Mouse (Mus musculus) adrenal gland, adult 2 months (tissue): Measurements from ENCODE around the gene Itgb1bp2. TPM values are rescaled to one million over a fixed set of nuclear protein-coding genes. Genes with fewer than 3 reads are reported as not detected.

Source experiments
- DNase-seq: peaks from one replicate; pipeline ENCODE4 v3.0.0; 2021
- long read RNA-seq: library from polyadenylated mRNA; stranded (forward); transcript quantifications from one replicate; pipeline ENCODE4 v2.0.0, GENCODE M21; 2021
- polyA plus RNA-seq: library from polyadenylated mRNA; depleted of rRNA; stranded (reverse); fragments of >200 nt; gene quantifications from 2 replicates; pipeline ENCODE4 v1.2.3, GENCODE M21; 2012; rRNA removed
- total RNA-seq, 2 experiments: library from RNA; stranded (reverse); gene quantifications; 2 replicates each; pipeline ENCODE4 v1.2.3; 2021

The Itgb1bp2 gene
- under 1 TPM; 0.43 to 0.73 TPM for total RNA-seq
- polyA plus RNA-seq, result 0.10 TPM in 1 of 2 replicates, not detected in the other
- long read RNA-seq, result 0 reads

DNA sequence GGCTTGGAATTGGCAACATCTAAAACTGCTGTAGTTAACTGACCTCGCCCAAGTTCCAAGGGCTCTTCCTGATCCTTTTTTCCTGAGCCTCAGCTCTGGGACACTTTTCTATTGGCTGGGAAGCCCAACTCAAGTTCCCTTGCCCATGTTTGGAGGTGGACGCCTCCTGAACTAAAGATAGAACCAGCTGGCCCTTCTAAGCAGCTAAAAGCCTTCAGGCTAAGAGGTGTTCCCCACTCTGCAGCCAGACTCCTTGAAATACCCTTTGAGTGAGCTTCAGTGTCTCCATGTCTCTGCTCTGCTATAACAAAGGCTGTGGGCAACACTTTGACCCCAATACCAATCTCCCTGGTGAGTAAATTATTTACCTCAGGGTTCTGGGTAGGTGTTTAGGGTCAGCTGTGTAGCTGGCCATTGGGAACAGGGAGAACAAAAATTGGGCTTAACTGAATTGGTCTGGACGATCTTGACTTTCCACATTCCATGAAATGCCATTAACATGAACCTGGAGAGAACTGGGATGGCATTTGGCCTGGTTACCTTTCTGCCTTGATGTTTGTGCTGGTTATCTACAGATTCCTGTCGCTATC lies at the start of gene Itgb1bp2:
Gene Itgb1bp2, plus strand, starts transcription at position 203 of the 590 bp plus-strand sequence.
- no peak for DNase-seq

DNA sequence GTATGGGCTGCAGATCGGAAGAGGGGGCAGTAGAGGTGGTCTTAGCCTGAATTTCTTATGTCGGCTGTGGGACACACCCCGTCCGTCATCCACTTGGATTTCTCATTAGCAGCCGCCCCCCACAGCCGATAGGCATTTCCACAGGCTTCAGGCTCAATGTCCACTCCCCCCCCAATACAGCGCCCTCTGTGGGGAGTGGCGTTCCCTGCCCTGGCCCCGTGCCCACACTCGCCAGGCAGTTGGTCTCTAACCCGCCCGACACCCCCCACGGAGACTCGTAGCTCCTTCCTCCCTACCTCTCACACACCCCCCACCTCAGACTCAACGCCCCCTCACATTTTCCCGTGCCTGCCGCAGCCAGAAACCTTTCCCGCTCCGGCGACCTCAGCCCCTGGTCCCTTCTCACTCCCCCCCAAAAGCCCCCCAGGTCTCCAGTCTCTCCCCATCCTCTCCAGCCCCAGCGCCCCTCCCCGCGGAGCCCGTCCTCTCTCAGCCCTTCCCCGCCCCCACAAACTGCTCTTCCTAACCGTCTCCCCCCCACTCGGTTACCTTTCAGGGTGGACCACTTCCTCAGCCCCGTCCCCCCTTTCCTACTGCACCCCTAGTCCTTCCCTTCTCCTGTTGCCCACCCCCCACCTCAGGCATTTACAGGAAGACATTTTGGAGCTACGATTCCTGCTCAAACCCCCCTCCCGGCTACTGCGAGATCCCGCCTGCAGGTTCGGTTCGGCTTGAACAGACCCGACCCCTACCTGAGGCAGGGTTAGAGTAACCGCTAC lies 29.8 kb upstream of the Itgb1bp2 start:
- peak; percentile 50 for DNase-seq

DNA sequence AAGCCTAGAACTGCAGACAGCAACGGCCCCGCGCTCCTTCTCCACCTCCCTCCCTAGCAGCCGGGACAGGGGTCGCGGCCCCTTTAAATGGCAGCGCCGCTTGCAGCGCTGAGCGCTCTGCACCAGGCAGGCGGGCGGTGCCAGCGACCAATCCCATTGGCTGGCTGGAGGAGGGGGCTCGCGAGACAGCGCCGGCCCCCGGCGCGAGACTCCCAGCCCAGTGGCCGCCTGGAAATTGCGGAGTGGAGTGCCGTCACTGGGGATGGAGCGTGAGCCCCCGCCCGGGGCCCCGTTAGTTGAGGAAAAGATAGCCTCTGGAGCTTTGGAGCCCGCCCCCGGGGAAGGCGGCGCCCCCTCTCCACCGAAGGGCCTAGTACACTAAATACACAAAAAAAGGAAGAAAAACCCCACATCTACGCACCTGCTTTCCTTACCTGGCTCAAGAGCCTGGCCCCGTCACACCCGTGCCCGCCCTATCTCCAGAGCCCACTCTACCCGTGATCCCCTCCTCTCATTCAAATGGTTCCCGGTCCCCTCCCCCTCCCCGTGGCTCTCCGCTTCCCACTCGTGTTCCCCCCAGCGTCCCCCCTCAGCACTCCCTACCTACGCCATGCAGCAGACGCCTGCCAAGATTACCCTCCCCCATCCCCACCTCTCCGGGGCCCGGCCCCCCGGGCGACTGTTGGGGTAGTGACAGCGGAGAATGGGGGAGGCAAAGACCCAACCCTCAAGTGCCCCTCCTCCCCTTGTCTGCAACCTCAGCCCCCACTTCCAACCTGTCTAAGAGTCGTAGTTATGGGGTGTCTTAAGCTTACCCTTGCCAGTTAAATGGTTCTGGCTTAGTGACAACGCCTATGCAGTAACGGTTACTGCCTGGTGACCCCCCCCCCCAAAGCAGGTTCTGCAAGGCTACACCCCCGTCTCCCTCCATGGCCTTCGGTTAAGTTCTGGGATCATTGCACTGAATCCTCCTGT lies 28.9 kb upstream of the Itgb1bp2 start:
- peak; percentile 91 for DNase-seq

DNA sequence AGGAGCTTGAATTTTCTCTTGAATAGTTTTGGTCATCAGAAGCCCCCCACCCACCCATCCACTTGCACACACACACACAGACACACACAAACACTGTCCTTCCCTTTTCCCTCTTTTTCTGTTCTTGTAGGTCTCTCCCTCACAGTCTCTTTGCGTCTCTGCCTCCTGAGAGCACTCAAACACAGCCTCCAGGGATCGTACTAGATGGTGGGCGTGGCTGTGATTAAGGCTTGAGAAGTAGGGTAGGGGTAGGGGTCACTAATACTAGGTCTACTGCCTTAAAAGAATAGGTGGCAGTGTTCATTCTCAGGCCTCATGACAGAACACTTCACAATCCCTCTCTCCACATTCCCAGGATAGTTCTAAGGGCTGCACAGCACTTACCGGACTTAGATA lies 28.2 kb upstream of the Itgb1bp2 start, which contains the start of gene Zmym3:
Gene Zmym3, minus strand, starts transcription at position 150 of the 396 bp plus-strand sequence.
- DNase-seq, result peak; percentile 32

DNA sequence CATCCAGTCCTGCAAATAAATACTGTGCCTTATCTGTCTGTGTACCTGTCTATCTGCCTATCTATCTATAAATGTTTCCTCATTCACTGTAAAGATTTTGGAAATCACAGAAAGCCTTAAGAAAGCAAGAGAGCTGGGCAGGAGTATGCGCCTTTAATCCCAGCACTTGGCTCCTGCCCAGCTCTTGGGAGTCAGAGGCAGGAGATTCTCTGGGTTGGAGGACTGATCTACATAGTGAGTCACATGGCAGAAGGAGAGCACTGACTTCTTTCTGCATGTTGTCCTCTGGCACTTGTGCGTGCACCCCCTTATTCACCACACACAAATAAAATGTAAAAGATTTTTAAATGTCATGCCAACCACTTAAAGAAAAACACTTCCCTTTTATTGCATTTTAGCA lies 25.4 kb upstream of the Itgb1bp2 start:
- DNase-seq, result peak; percentile 46

DNA sequence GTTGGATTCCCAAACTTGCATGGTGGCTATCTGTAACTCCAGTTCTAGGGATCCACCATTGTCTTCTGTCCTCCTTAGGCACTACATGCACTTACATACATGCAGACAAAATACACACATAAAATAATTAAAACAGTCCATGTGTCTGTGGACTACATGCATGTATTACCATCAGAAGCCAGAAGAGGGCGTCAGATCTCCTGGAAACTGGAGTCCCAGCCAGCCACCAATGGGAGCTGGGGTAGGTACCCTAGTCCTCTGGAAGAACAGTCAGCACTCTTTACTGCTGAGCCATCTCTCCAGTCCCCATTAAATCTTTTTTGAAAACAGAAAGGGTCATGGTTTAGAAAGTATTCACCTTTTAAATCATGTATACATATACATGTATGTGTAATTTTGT lies 21.1 kb upstream of the Itgb1bp2 start:
- DNase-seq, result no peak

DNA sequence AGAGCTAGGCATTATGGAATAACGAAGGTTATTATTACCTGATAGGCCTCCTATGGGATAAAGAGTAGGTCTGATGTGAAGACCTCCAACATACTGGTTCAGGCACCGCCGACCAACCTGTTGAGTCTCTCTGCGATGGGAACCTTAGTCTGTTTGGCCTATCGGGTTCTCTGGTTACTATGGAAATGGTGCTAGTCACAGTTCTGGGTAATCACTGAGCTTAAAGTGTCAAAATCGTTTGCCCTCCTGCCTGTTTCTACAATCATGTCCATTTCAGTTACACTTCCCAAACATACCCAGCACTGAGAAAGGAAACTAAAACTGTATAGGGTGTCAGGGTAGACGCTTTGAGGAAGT lies 20.1 kb upstream of the Itgb1bp2 start:
- DNase-seq, result peak; percentile 21

DNA sequence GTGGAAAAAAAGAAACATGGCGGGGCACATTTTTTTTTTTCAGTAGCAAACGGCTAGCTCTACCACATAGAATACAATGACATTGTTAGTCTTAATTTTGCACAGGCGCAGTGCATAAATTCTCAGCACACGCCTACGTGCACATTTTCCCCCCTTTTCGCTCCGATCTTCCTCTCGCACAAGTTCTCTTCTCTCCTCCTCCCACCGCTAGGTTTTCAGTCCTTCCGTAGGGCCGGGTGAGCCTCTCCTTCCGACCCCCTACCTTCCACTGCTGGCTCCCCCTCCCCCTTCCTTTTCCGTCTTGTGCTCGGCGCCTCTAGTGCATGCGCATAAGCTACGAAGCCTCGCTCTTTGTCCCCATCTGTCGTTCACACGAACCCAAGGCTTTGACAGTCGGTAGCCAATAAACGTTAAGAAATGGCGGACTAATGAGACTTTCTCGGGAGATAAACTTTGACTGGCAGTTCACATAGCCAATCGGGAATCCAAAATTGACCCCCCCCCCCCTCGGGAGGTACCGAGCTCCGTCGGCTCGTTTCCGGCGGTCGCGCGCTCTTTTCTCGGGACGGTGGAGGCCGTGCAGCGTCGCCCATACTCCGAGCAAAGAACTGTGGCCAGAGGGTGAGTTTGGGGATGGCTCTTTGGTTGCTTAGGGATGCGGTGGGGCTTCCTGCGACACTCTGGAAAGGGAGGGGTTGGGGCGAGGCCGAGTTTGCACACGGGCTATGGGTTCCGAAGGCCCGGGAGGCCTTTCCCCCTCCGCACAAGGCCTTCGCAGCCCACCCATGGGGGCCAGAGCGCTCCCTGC lies 19.5 kb upstream of the Itgb1bp2 start, which contains the start of gene Nono:
Gene Nono, plus strand, starts transcription at position 177 of the 808 bp plus-strand sequence.
- peak; percentile 89 for DNase-seq

DNA sequence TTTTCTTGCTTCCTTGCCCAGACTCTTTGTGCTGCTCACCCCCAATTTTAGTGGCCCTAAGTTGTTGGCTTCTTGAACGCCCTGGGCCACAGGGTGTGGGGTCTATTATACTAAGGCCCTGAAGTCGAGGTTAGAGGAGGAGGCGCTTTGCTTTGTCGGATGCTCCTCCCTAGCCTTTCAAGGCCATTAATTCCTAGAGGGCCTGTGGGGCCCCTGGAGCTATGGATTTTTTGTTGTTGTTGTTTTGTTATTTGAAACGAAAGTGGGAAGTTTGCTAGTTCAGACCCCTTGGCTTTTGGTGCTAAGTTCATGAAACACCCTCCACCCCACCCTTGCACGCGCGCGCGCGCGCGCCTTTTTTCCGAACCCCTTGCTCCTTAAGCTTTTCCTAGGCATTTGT lies 18.9 kb upstream of the Itgb1bp2 start:
- no peak for DNase-seq

DNA sequence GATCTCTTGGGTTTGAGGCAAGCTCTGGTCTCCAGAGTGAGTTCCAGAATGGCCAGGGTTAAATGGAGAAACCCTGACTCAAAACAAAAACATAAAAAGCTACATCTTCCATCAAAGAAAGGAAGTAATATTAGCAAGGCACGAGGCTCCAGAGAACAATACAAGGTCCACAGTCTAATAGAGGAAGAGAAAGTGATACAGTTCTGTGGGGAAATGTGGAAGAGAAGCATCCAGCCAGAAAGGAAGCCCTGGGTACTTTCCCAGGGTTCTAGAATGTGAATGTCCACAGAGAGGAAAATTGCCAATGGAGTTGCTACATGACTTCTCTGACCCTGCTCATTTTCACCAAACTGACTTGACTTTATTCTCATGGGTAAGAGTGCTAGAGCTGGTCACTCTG lies 2.3 kb downstream of the Itgb1bp2 start:
- DNase-seq, result no peak

DNA sequence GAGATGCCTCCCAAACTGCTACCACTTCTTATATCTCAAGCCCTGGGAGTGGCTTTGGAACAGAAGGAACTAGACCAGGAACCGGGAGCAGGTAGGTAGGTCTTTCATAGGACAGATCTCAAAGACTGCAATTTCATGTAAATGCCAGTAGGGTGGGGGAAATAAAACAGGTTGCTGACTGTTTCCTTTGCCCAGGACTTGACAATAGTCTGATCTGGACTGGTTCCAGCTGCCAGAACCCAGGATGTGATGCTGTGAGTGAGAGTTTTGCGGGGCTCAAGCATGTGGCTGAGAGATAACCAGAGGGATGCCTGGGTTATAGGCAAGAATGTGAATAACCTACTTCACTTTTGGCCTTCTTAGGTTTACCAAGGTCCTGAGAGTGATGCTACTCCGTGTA lies 2.7 kb downstream of the Itgb1bp2 start:
- DNase-seq, result no peak

DNA sequence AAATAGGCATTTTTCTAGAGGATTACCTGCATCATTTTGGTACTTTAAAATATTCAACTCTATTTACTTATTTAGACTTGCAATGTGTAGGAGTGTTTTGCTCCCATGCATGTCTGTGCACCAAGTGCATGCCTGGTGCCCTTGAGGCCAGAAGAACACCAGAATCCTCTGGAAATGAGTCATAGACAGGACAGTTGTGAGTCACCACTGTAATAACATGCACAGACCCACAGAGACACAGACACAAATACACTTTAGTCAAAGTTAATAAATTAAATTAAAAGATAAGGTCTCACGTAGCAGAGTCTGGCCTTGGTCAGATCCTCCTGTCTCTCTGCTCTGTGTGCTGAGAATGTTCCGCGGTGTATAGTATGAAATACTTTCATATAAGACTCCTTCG lies 23.3 kb downstream of the Itgb1bp2 start:
- DNase-seq, result peak; percentile 49

DNA sequence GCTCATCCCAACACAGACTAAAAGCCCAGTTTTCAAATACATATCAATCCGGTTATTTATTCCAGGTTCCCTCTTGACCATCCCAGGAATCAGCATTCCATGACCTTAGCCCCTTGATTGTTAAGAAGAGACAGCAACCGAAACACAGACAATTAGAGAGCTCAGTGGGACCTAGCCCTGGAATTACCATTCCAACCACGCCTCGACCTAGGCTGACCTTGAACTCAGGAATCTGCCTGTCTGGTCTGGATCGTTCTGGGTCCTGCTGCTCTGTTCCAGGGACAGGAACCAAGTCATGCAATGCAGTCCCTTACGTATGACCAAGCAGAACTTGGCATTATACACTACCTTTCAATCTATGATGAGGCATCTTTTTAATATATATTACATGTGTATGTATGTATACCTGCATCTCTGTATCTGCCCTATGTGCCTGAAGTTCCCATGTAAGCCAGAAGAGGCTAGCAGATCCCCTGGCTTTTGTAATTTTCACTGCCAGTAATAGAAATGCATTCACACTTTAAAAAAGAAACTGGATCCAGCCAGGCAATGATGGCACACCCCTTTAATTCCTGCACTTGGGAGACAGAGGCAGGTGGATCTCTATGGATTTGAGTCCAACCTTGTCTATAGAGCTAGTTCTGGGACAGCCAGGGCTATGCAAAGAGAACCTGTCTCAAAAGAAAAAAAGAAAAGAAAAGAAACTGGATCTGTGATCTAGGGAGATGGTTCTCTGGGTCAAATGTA lies 32.9 kb downstream of the Itgb1bp2 start:
- DNase-seq, result no peak

DNA sequence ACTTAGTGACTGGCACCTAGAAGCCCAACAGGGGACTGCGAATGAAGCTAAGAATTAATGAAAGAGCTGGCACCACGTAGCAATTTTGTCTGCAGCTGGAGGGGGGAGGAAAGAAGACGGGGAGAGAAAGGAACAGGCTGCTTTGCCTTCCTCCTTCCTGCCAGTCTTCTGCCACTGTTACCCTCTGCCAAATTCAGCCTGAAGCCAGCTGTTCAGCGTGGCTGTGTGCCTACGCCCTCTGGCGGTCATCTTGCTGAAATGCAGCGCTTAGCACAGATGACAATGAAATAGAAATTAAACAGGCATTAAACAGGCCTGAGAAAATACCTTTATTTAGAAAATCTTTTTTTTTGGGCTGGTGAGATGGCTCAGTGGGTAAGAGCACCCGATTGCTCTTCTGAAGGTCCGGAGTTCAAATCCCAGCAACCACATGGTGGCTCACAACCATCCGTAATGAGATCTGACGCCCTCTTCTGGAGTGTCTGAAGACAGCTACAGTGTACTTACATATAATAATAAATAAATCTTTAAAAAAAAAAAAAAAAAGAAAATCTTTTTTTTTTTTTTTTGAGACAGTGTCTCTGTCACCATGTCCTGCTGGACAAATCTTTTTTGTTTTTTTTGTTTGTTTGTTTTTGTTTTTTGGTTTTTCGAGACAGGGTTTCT lies 37.7 kb downstream of the Itgb1bp2 start:
- DNase-seq, result peak; percentile 37

Other genes with a start within 250 kb of the Itgb1bp2 start
- gene Snx12, start 226.5 kb upstream of the Itgb1bp2 start, total RNA-seq, result 10 to 100 TPM; 58.8 to 58.9 TPM
- gene Snx12, start 226.5 kb upstream of the Itgb1bp2 start, polyA plus RNA-seq, result 18.0 and 18.3 TPM in 2 replicates
- 10 to 100 TPM; 25.6 to 32.9 TPM for gene Foxo4, start 194.6 kb upstream of the Itgb1bp2 start, total RNA-seq
- gene Foxo4, start 194.6 kb upstream of the Itgb1bp2 start, polyA plus RNA-seq, result 39.0 and 42.5 TPM in 2 replicates
- not detected for gene Gm614, start 185.1 kb upstream of the Itgb1bp2 start, total RNA-seq
- gene Gm614, start 185.1 kb upstream of the Itgb1bp2 start, polyA plus RNA-seq, result not detected in 2 replicates
- gene Il2rg, start 180.8 kb upstream of the Itgb1bp2 start, total RNA-seq, result 1 to 10 TPM; 5.9 to 8.4 TPM
- gene Il2rg, start 180.8 kb upstream of the Itgb1bp2 start, polyA plus RNA-seq, result 3.7 TPM in 2 replicates
- not detected for gene Gm20489, start 180.1 kb upstream of the Itgb1bp2 start, total RNA-seq
- gene Gm20489, start 180.1 kb upstream of the Itgb1bp2 start, polyA plus RNA-seq, result not detected in 2 replicates
- 10 to 100 TPM; 30.2 to 36.4 TPM for gene Med12, start 175.1 kb upstream of the Itgb1bp2 start, total RNA-seq
- 132 and 157 TPM in 2 replicates for gene Med12, start 175.1 kb upstream of the Itgb1bp2 start, polyA plus RNA-seq
- gene Nlgn3, start 149.9 kb upstream of the Itgb1bp2 start, total RNA-seq, result 10 to 100 TPM in 1 of 2 experiments, 1 to 10 TPM in 1; 5.2 to 28.2 TPM
- 2.8 and 3.9 TPM in 2 replicates for gene Nlgn3, start 149.9 kb upstream of the Itgb1bp2 start, polyA plus RNA-seq
- 1 to 10 TPM in 1 of 2 experiments, not detected in 1; 2.7 TPM for gene Gjb1, start 72.7 kb upstream of the Itgb1bp2 start, total RNA-seq
- gene Gjb1, start 72.7 kb upstream of the Itgb1bp2 start, polyA plus RNA-seq, result 0.11 and 0.84 TPM in 2 replicates
- 10 to 100 TPM; 60.1 to 60.8 TPM for gene Zmym3, start 28.2 kb upstream of the Itgb1bp2 start, total RNA-seq
- 56.8 and 65.1 TPM in 2 replicates for gene Zmym3, start 28.2 kb upstream of the Itgb1bp2 start, polyA plus RNA-seq
- 100 to 1,000 TPM; 208 to 263 TPM for gene Nono, start 19.8 kb upstream of the Itgb1bp2 start, total RNA-seq
- gene Nono, start 19.8 kb upstream of the Itgb1bp2 start, polyA plus RNA-seq, result 31.1 and 46.6 TPM in 2 replicates
- gene Taf1, start 83.6 kb downstream of the Itgb1bp2 start, total RNA-seq, result 10 to 100 TPM; 31.8 to 37.3 TPM
- 0.91 and 1.9 TPM in 2 replicates for gene Taf1, start 83.6 kb downstream of the Itgb1bp2 start, polyA plus RNA-seq
- gene Ogt, start 191.0 kb downstream of the Itgb1bp2 start, total RNA-seq, result 100 to 1,000 TPM; 124 to 159 TPM
- gene Ogt, start 191.0 kb downstream of the Itgb1bp2 start, polyA plus RNA-seq, result 28.2 and 36.5 TPM in 2 replicates